Mouse (Mus musculus) E14TG2a.4 (cell line): ENCODE data around the gene Tmem132b.

Source experiments
- H3K27me3 ChIP-seq: 2 replicates; pipeline ENCODE4 v1.6.1; 2014; ENCODE audit warnings: low read length, control low read depth; ENCODE audit not compliant: insufficient read depth
- H3K36me3 ChIP-seq: 2 replicates; pipeline ENCODE4 v1.6.1; 2014; ENCODE audit warnings: low read length, control low read depth; ENCODE audit not compliant: insufficient read depth
- H3K4me1 ChIP-seq: replicated peaks from 2 replicates; pipeline ENCODE4 v1.6.1; 2014; ENCODE audit warnings: low read depth, low read length, control low read depth
- H3K4me3 ChIP-seq: replicated peaks from 2 replicates; pipeline ENCODE4 v1.5.1; 2014; ENCODE audit warnings: mild to moderate bottlenecking, low read length
- H3K9me3 ChIP-seq: 2 replicates; pipeline ENCODE4 v1.6.1; 2014; ENCODE audit warnings: low read length, control low read depth
- CTCF ChIP-seq: conservative IDR thresholded peaks from 2 replicates; pipeline ENCODE4 v1.5.1; 2014; ENCODE audit warnings: low read length
- NANOG ChIP-seq: IDR thresholded peaks from 2 replicates; pipeline ENCODE4 v1.6.1; 2014; ENCODE audit warnings: borderline replicate concordance, low read length, mixed read lengths
- POU5F1 ChIP-seq: IDR thresholded peaks from 2 replicates; pipeline ENCODE4 v1.6.1; 2014; ENCODE audit warnings: low read length, borderline replicate concordance

Gene Tmem132b

DNA sequence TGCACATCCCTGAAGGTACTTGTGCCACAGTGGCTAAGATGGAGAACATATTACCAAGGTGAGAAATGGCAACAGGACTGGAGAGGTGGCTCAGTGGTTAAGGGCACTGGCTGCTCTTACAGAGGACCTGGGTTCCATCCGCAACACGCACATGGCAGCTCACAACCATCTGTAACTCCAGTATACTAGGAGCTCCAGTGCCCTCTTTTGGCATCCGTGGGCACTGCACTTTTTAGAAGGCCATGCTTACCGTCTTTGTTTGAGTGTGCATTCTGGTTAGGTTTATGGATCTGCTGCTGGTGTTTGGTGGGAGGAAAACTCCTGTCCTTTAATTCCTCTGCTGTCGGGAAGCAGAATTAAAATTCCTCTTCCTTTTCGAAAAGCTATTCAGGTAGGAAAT lies 116.7 kb downstream of the Tmem132b start:
- Histone ChIP-seq H3K9me3 (peaks cover 29% of the 10 kb centered on the region), H3K4me3 (no peak overlapping the region), H3K4me1 (peaks cover 12% of the 10 kb centered on the region), H3K27me3 (peaks cover 6% of the 10 kb centered on the region; the same call in 1 of the 2 replicates), H3K36me3 (no peaks in the 10 kb centered on the region)
- no peak for TF ChIP-seq NANOG
- TF ChIP-seq CTCF: peak; percentile 35

DNA sequence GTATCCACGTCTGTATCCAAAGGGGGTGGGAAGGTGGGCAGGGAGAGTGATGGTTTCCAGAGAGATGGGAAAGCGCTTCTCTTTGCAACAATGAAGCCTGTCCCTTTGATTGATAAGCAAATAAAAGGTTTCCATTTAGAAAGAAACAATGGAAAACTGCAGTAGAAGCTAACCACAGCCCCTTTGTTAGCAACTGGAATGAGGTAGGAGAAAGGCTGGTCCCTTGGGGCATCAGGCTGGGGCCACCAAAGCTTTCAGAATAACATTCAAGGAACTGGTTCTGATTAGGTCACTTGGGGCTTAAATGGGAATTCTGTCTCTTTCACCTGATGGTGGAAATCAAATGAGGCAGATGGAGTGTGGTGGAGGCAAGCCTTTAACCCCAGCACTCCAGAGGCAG lies 118.4 kb downstream of the Tmem132b start:
- Histone ChIP-seq H3K9me3 (peaks cover 19% of the 10 kb centered on the region; the same call in 1 of the 2 replicates), H3K27me3 (peaks cover 6% of the 10 kb centered on the region; the same call in 1 of the 2 replicates), H3K4me1 (0 out of 2 replicates have a peak, but pooled peaks cover 4% of the 10 kb centered on the region), H3K36me3 (no peaks in the 10 kb centered on the region), H3K4me3 (no peak overlapping the region)
- TF ChIP-seq CTCF: no peak
- no peak for TF ChIP-seq POU5F1
- no peak for TF ChIP-seq NANOG

DNA sequence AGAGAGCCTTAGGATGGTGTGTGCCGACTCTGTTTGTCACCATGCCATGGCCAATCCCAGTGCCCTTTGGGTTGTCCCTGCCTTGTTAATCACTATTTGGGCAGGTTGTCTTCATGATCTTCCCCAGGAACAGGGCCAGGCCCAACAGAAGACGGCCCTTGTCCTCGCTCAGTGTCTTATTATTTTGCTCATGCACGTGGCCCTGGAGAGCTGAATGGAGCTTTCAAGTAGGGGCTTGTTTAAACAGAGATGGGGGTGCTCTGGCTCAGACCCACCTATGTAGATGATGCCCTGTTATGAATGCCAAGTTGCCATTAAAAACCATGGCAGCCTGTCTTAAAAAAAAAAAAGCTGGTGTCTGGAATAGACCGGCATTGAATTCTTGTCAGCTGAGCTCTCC lies 126.5 kb downstream of the Tmem132b start:
- Histone ChIP-seq H3K27me3 (peaks cover 10% of the 10 kb centered on the region), H3K9me3 (no peaks in the 10 kb centered on the region), H3K36me3 (no peaks in the 10 kb centered on the region), H3K4me1 (peaks cover 10% of the 10 kb centered on the region), H3K4me3 (no peak overlapping the region)
- TF ChIP-seq POU5F1 (no peak), CTCF (no peak), NANOG (no peak)

DNA sequence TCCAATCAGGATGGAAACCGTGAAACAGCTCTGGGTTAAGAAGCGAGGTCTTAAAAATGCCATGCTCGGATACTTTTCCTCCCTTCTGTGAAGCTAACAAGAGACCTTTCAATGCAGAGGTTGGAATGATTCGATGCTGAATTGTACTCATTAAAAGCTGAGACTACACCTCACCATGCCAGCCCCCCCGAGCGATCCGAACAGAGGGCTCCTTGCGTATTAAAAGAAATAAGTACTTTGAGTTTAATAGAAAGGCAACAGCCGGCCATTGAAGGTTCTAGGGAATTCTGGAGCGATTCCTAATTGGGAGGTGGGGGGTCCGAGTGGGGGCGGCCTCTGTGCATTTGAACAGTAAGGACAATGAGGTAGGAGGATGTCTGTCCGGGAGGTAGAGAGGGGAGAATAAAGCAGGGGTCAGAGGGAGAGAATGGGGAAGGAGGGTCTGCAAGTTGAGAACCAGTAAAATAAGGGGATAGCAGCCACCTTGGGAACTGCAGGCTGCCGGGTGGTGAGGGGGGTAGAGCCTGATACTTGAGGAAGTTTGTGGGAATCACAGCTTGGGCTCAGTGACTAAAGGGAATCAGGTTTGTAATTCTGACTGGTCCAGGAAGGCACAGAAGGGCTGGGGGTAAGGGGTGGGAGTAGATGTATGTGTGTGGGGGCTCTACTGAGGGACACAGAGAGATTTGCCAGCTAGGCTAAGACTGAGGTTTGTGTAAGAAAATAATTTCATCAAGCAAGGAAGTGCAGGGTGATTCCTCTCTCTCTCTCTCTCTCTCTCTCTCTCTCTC lies 127.6 kb downstream of the Tmem132b start:
- Histone ChIP-seq H3K4me1 (peaks cover 10% of the 10 kb centered on the region), H3K4me3 (no peak overlapping the region), H3K27me3 (peaks cover 17% of the 10 kb centered on the region), H3K36me3 (no peaks in the 10 kb centered on the region), H3K9me3 (no peaks in the 10 kb centered on the region)
- TF ChIP-seq CTCF: no peak
- TF ChIP-seq POU5F1: no peak
- TF ChIP-seq NANOG: no peak

DNA sequence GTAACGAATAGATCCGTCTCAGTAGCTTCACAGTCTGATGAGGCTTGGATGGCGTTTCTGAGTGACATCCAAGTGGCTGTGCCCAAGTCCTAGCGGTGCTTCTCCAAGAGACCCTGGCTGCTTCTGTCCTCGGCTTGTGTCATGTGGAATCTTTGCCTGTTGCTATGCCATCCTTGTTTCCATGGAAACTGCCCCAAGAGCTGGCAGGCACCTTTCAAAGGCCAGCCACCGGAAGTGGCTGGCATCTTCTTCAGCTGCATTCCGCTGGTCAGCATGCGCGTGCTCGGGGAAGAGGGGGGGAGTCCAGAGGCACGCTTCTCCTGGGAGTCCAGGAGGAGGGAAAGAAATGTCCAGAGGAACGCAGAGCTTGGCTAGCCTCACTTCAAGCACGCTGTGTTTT lies 144.0 kb downstream of the Tmem132b start:
- TF ChIP-seq NANOG (no peak), POU5F1 (no peak), CTCF (no peak)
- no peaks in the 10 kb centered on the region for H3K4me1 ChIP-seq
- H3K4me3 ChIP-seq: no peak overlapping the region
- no peaks in the 10 kb centered on the region for H3K36me3 ChIP-seq
- H3K27me3 ChIP-seq: no peaks in the 10 kb centered on the region
- no peaks in the 10 kb centered on the region for H3K9me3 ChIP-seq

DNA sequence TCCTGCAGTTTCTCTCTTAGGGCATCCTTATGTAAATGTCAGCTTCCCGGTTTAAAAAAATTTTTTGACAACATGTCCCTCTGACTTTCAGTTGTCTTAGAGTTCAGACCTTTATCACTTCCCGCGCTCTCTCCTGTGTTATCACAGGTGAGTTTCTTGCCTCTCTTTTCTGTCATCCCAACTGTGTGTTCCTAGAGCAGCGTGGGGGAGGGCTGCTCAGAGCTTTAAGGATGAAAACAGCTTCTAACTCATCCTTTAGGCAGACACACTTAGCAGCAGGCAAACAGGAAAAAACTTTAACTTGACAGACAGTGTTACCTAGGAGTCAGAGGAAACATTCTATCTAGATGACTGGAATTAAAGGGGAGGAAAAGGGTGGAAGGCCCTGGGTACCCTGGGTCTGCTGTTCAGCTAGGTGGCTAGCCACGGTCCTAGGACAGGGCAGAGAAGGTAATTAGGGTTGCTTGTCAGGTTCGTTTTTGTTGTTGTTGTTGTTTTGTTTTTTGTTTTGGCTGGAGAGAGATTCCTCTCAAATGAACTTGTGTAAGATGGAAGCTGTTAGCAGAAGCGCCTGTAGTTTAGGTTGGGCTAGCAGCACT lies 144.6 kb downstream of the Tmem132b start:
- H3K27me3 ChIP-seq: no peaks in the 10 kb centered on the region
- H3K9me3 ChIP-seq: no peaks in the 10 kb centered on the region
- no peaks in the 10 kb centered on the region for H3K36me3 ChIP-seq
- no peak for TF ChIP-seq NANOG
- no peak for TF ChIP-seq CTCF
- no peak for TF ChIP-seq POU5F1
- H3K4me3 ChIP-seq: no peak overlapping the region
- no peaks in the 10 kb centered on the region for H3K4me1 ChIP-seq

DNA sequence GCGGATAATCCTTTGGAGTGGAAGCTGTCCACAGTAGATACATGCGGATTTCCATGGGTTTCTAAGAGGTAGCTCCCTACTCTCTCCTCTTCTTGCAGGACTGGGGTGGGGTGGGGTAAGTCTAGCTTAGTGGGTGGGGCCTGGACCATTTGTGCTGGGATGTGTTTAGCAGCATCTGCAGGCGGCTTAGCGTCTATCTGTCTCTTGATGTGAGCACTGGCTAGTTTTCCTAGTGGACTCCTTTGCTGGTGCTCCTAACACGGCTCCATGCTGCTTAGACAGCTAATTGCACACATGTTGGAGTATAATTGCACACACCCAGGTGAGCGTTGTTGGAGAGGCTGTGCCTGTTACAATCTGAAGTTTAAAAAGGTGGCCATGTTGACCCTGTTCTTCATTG lies 149.3 kb downstream of the Tmem132b start:
- TF ChIP-seq POU5F1: no peak
- TF ChIP-seq CTCF: no peak
- no peak for TF ChIP-seq NANOG

DNA sequence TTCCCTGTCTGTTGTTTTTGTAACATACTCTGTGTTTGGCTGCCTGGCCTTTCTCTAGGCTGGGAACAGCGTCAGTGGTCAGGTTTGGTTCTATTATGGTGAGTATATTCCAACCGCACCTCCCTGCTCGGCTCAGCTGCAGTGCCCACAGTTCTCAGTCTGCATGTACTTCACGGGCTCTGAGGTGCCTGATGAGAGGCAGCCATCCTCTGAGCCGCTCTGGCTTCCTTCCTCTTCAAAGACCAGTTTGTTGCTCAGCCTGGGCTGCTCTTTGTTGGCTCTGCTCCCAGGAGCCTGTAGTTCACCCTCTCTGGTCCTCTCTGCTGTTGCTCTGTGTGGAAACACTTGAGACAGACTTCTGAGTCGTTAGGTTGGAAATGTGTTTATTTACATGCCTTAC lies 151.9 kb downstream of the Tmem132b start:
- H3K4me1 ChIP-seq: peaks cover 9% of the 10 kb centered on the region
- H3K36me3 ChIP-seq: no peaks in the 10 kb centered on the region
- no peaks in the 10 kb centered on the region for H3K27me3 ChIP-seq
- TF ChIP-seq POU5F1 (no peak), NANOG (no peak), CTCF (no peak)
- H3K9me3 ChIP-seq: no peaks in the 10 kb centered on the region
- H3K4me3 ChIP-seq: no peak overlapping the region

More for the DNA sequence above, 149.3 kb downstream of the Tmem132b start:
- H3K4me1 ChIP-seq: peaks cover 9% of the 10 kb centered on the region
- H3K9me3 ChIP-seq: no peaks in the 10 kb centered on the region
- H3K4me3 ChIP-seq: no peak overlapping the region
- H3K36me3 ChIP-seq: no peaks in the 10 kb centered on the region
- no peaks in the 10 kb centered on the region for H3K27me3 ChIP-seq
